Mouse (Mus musculus): ENCODE results near the gene Lss.

DNA sequence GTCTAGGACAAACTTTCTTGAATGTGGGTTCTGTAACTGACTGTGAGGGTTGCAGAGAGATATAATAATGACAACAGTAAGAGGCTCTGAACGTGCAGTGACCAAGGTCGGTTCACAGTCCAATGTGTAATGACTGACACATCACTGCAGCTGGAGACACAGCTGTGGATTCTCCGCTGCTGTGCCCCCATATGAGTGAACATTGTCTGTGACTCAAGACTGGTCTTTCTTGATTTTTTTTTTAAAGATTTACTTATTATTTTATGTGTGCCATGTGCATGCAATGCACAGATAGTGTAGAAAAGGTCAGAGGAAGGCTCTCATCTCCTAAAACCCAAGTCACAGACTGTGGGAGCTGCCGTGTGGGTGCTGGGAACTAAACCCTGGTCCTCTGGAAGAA, 33.9 kb upstream of the Lss start:
- TF ChIP-seq CTCF (IDR thresholded peaks at IDR 0.05; ENCODE audit: control insufficient read depth, insufficient read depth, insufficient read length) (no peak), MYOG (IDR thresholded peaks at IDR 0.05; ENCODE audit: control insufficient read depth, extremely low read depth, insufficient read length) (no peak)
